Mouse (Mus musculus): ENCODE results near the gene Serpinb9.
"Not testable (repeated sequence)": the region's sequence is repeated elsewhere in the genome, so short reads cannot be mapped to it uniquely, and the experiment has no call there.

Gene Serpinb9

GRCm38 (mm10) chr13:33002950-33003349 lies at the start of gene Serpinb9:
Gene Serpinb9 (plus strand): TSS chr13:33003250.
- DNase-seq (ENCODE audit: low spot score in 2 of 2), result no peak

- DNase-seq (ENCODE audit: low spot score in 2 of 2), result no peak
Measured at GRCm38 (mm10) chr13:32956537-32956936, 46.5 kb upstream of the Serpinb9 start.

DNA sequence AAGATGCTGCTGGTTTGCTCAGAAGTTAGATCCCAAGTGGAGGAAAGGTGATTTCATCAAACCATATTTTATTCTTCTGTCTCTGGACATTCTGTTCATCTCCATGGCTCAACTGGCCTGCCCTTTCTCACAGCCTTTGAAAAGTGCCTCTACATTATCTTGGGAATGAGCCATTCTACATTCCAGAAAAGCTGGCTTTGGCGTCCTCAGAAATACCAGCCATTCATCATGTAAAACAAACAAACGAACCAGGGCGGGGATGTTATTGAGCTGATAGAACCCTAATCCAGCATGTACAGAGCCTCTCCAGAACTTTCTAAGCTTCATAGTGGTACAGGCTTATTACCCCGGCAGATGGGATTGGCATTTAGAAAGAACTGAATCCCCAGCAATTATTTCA lies 45.1 kb upstream of the Serpinb9 start:
- no peak for DNase-seq (ENCODE audit: low spot score in 2 of 2)

DNA sequence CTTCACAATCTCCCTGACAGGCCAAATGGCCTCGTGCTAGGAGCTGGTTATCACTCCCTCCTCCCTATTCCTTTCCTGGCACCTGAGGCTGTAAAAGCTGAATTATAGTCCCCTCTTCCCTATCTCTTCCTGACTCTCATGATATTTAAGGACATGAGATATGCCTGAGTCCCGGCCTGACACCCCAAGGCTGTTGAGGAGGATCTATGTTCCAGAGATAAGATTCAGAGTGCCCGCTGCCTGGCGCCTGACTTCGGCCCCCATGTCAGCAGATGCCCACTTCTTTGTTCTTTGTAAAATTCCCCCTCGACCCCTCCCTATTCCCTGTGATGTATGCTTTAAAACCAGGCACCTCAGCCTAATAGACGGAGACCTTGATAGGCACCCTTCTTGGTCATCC lies 44.5 kb upstream of the Serpinb9 start:
- not testable (repeated sequence) for DNase-seq (ENCODE audit: low spot score in 2 of 2)

GRCm38 (mm10) chr13:32963990-32964753 lies 38.9 kb upstream of the Serpinb9 start:
- DNase-seq (ENCODE audit: low spot score in 2 of 2), result no peak

DNA sequence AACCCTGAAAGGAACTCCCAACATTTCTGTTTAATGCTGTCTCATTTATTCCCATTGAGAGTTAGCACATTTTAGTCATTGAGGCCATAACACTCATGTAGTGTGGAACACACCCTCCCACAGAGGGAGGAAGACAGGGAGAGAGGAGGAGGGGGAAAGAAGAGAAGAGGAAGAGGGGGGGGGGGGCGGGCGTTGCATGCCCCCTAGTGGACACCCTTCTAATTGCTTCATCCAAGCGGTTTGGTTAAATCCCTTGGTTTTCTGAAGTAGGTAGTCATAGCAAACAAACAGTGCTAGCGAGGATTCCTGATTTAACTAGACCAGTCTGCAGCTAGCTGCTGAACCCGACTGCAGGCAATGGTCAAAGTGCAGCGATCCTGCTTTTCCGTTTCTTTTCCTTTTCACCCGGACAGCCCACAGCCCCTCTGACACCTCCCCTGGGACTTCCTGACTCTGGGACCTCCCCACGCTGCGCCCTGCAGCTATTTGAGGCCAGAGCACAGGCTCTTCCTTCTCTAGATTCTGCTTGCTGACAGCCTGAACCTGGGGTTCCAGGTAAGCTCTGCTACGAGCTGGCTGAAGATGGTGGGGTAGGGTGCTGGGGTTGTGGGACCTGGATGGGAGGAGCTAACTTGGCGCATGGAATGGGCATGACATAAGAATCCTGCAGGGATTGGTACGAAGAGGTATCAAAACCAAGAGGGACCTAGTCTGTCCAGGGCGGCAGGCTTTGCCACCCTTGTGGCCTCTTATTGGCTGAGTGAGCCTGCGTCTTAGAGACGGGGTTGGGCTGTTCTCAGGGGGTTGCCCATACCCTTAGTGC lies 37.9 kb upstream of the Serpinb9 start, which contains the start of gene Serpinb6b:
Gene Serpinb6b, plus strand, starts transcription at position 221 of the 823 bp plus-strand sequence.
- no peak for DNase-seq (ENCODE audit: low spot score in 2 of 2)

DNA sequence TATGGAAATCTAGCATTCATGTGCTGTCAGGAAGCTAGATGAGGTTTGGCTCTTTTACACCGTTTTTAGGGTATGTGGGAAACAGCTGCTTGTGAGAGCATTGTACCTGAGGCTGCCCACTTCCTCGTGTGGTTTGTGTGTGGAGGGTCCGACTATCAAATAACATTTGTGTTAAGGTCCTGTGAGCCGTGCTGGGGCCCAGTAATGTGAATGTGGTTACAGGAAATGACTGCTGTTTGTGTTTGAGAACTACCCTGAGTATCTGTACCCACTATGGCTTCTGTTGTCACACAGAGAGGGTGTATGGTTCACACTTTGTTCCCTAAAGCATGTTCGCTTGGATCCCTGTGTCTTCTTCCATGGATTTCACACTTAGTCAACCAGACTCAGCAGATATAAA lies 36.9 kb upstream of the Serpinb9 start:
- DNase-seq (ENCODE audit: low spot score in 2 of 2), result no peak

GRCm38 (mm10) chr13:32967233-32967632 lies 35.8 kb upstream of the Serpinb9 start:
- DNase-seq (ENCODE audit: low spot score in 2 of 2), result no peak

DNA sequence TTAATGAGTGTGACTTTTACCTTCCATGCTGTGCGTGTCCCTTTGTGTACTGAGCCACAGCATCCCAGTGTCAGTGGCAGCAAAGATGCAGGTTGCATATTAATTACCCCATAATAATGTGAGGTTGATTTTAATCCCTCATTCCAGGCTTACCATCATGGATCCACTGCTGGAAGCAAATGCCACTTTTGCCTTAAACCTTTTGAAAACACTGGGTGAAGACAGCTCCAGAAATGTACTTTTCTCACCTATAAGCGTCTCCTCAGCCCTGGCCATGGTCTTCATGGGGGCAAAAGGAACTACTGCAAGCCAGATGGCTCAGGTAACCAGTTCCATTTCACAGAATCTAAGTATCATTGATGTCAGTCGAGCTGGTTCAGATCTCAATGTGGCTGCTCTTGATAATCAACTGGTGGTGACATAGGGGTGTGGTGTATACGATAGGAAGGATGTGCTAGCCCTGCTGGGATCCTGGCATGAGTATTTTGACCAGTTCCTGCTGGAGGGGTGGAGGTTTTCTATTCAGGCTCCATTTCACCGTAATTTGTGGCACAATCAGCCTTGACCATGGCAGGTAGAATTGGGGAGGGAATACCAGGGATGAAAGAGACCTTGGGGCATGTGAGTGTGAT lies 34.6 kb upstream of the Serpinb9 start:
- no peak for DNase-seq (ENCODE audit: low spot score in 2 of 2)

DNA sequence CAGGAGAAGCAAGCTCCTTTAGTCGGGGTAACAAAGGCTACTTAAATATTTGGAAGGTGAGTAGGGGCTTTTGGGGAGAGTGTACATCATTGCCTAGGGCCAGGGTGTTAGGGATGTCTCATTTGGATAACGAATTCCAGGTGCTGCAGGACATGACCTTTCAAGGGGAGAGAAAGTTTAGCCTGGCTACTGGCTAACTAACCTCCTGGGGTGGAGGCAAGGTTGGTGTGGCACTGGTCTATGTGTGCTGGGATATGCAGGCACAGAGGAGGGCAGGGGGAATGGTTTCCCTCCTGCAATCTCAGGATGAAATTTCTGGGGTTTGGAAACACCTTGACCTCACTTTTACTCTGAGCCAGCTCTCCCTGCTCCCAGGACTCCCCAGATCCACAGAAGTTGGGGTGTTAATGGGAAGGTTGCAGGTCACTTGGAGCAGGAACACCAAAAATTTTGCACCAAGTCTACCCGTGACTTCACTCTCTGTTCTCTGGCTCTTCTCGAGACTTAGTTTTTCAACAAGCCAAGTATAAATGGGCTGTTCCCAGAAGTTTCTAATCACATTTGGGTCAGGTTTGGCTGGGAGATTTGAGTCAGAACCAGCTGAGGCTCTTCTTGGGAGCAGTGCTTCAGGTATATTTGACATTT lies 33.9 kb upstream of the Serpinb9 start:
- DNase-seq (ENCODE audit: low spot score in 2 of 2), result no peak

DNA sequence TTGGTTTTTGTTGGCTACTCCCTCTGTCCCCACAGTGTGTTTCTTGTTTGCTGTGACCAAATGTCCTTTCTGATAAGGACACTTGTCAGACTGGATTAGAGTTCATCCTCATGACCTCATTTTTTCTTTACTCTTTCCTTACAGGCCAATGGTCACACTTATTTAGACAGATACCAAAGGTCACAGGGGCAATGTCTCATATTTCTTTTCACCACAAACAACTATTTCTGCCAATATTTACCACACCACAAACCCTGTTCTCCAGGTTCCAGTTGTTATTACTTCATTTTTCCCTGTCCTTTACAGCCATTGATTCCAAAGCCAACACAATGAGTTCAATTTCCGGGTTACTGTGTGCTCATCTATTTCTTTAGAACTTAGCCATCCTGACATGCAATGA lies 33.4 kb upstream of the Serpinb9 start:
- DNase-seq (ENCODE audit: low spot score in 2 of 2), result no peak

GRCm38 (mm10) chr13:32970776-32971175 lies 32.3 kb upstream of the Serpinb9 start:
- DNase-seq (ENCODE audit: low spot score in 2 of 2), result no peak

DNA sequence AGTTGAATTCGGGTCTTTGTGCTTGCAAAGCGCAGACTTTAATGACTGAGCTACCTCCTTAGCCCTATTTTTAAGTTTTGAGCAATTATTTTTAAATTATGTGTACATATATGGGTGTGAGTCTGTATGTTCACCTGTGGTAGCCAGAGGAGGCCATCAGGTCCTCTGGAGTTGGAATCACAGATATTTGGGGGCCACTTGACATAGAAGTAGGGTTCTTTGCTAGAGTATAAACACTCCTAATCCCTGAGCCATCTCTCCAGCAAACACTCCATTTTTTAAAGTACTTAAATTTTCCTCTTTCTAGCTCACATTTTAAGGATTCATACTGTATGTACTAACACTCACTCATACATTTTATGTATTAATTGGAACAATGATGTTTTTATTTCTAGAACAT lies 28.8 kb upstream of the Serpinb9 start:
- no peak for DNase-seq (ENCODE audit: low spot score in 2 of 2)

- no peak for DNase-seq (ENCODE audit: low spot score in 2 of 2)
Measured at GRCm38 (mm10) chr13:32974889-32975460, 28.1 kb upstream of the Serpinb9 start.

DNA sequence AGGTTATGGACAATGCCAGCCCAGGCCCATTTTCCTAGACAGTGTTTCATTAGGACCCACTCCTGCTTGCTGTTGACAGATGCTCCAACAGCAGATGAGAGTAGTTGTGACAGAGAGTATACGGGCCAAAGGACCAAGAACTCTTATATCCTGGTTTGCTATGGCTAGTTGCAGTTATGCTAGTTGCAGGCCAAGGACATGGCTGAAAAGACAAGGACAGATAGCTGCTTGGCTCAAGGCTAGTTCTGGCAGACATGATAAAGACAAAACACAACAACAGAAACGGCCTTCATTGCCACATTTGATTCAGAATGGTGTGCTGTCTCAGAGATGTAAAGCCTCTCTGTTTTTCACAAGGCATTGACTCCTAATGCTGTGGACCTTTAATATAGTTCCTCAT lies 27.3 kb upstream of the Serpinb9 start:
- DNase-seq (ENCODE audit: low spot score in 2 of 2), result no peak

DNA sequence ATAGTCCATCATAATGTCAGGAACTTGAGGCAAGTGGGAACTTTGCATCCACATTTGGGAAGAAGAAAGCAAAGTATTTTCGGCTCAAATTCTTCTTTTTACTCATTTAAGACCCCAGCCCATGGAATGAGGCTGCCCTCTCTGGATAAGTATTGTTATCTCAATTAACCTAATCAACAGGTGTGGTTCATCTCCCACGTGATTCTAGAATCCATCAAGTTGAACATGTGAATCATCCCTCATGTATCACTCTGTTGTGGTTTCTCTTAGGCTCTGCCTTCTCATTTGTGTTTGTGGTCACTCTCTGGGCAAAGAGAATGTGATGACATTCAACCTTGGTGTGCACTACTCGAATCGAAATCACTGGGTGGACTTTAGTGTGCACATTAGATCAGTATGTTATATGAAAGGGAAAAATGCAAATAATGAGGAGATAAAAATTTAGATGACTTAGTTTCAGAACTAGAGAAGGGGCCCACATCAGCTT lies 20.5 kb upstream of the Serpinb9 start:
- DNase-seq (ENCODE audit: low spot score in 2 of 2), result no peak

DNA sequence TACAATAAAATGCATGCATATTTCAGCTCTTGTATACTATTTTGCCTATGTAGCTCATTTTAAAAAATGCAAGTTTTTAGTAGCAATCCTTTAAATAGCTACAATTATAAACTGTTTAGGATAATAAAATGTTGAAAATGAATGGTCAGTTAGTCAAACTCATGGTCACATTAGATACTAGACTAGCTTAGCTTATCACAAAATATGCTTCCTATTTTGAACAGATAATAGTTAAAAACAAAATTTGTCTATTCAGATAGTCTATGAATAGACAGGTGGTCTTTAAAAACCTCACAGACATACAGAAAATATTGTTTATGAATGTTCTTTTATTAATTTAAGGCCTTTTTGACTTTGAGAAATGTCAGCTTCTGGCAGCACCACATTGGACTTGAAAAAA lies 16.8 kb upstream of the Serpinb9 start:
- no peak for DNase-seq (ENCODE audit: low spot score in 2 of 2)

GRCm38 (mm10) chr13:32993152-32993893 lies 9.7 kb upstream of the Serpinb9 start:
- DNase-seq (ENCODE audit: low spot score in 2 of 2), result no peak

- DNase-seq (ENCODE audit: low spot score in 2 of 2), result no peak
Measured at GRCm38 (mm10) chr13:32993894-32994242, 9.2 kb upstream of the Serpinb9 start.

DNA sequence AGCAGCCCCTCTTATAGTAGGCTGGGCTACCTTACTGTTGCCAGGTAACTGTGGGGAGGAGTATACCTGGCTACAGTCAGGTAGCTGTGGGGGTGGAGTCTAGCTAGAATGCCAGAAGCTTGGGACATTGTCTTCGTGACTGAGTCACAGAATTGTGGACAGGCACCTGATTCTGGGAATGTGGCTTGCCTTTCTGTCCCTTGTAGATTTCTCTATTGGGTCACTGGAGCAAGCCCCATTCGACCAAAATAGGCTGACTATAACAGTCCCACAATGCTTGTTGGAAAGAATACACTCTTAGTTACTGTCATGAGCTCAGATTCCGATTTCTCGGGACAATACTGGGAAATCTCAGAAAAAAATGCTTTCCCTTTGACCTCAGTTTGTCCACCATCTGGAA lies 8.0 kb upstream of the Serpinb9 start:
- DNase-seq (ENCODE audit: low spot score in 2 of 2), result no peak

DNA sequence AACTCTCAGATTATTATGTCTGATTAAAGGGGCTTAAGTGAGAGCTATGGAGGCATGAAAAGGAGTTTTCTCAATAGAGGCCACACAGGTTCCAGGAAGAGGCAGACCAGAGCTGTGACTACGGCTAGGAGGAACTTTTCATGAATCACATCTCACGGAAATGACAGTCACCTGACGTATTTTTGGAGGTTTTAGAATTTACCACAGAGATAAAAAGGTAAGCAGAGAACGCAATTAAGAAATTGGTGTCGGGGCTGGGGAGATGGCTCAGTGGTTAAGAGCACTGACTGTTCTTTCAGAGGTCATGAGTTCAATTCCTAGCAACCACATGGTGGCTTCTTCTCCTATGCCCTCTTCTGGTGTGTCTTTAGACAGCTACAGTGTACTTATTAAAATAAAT lies 1.7 kb upstream of the Serpinb9 start:
- no peak for DNase-seq (ENCODE audit: low spot score in 2 of 2)
